Mouse (Mus musculus) adrenal gland (tissue): ENCODE measurements around the gene Klk7.

ENCODE experiments used
- intact Hi-C: fragments of 180-260 bp; cut with DNase I; formaldehyde crosslinking; loops from one replicate; pipeline ENCODE4 v1.15.1; 2025

The Klk7 gene

DNA sequence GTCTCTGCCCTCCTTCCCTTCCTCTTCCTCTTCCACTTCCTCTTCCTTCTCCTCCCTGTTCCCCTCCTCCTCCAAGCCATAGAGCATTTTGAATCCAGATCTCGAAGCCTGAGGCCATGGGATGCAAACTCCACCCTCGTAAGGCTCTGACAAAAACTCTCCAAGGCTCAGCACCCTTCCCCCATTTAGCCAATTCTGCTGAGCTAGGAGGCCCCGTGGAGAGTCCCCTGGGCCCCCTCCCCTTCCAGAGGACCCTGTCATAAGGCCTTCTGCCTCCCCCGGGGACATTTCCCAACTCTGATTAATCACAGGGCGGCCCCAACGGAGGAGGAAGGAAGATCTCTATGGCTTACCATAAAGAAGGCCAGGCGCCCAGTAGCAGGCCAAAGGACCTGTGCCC is 19.5 kb upstream of the Klk7 start, which contains the start of gene Klk9:
Gene Klk9, plus strand, starts transcription at position 301 of the 400 bp plus-strand sequence.
- intact Hi-C loops, result no loop called here

- intact Hi-C loops, result no loop called here
These were observed 14.7 kb upstream of the Klk7 start for GRCm38 (mm10) chr7:43796355-43796754.

GRCm38 (mm10) chr7:43797333-43797769 is 13.7 kb upstream of the Klk7 start, which contains the start of gene Klk8:
Gene Klk8, plus strand, starts transcription at chr7:43797577.
- intact Hi-C loops, result no loop called here

GRCm38 (mm10) chr7:43797844-43798462 is 13.1 kb upstream of the Klk7 start:
- intact Hi-C loops, result no loop called here

GRCm38 (mm10) chr7:43799876-43800275 is 11.2 kb upstream of the Klk7 start:
- intact Hi-C loops, result no loop called here

- intact Hi-C loops, result no loop called here
These were observed 4.1 kb downstream of the Klk7 start for GRCm38 (mm10) chr7:43815211-43815610.

DNA sequence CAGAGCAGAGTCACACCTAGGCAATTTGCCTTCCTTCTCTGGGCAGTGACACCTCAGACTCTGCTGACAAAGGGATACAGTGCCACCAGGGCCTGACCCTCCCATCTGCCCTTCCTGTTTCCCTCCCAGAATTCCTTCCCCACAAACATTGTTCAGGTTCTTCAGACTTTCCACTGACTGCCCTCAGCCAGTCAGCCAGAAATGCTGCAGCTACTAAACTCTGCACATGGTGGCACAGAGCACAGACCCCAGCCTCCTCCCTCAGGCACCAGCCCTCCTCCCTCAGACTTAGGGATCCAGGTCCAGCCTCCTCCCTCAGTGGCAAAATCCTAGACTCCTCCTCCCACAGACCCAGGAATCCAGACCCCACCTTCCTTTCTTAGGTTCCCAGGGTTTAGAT is 5.7 kb downstream of the Klk7 start:
- intact Hi-C loops, result no loop called here

DNA sequence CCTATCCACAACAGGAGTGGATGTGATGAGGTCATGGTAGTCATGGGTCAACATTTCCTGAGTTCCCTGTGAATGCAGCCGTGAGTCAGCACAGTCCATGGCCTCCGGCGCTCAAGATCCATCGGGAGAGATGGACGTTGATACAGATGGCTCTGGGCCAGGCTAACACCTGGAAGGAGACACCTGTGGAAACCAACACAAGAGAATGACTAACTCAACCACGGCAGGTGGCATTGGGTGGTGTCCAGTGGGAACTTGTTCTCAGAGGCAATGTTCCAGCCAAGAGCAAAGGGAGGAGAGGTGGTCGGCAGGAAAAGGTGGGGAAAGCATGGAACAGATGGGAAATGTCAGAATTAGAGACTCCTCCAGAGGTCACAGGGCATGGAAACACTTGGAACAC is 10.5 kb downstream of the Klk7 start:
- intact Hi-C loops, result no loop called here

DNA sequence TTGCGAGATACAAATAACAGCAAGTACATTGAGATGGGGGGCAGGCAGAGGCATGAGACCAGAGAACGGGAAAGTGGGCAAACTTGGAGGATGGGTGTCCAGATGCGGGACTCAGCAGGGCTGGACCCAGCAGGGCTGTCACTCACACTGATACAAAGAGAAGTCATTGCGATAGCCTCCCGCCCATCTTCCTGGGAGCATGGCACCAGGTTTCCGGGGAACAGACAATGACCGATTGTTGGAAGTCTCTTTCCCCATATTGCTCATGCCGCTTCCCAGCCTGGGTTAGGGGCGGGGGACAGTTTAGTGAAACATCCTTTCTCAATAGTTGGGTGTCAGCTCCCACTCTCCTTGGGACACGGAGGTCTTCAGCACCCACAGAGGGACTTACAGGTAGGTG is 13.1 kb downstream of the Klk7 start, which contains the start of gene Klk6:
Gene Klk6, plus strand, starts transcription at position 301 of the 400 bp plus-strand sequence.
- intact Hi-C loops, result no loop called here

DNA sequence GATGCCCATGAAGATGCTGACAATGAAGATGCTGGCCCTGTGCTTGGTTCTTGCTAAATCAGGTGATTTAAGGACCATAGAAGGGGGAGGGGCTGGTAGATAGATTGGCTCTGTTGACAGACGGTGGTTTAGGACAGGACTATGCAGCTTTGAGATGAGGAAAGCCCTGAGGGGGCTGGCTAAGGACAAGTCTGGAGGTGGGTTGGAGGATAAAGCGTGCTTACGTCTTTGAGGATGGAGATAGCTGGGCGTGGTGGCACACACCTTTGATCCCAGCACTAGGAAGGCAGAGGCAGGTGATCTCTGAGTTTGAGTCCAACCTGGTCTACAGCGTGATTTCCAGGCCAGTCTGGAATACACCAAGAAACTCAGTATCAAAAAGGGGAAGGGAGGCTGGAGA is 15.0 kb downstream of the Klk7 start:
- intact Hi-C loops, result no loop called here

DNA sequence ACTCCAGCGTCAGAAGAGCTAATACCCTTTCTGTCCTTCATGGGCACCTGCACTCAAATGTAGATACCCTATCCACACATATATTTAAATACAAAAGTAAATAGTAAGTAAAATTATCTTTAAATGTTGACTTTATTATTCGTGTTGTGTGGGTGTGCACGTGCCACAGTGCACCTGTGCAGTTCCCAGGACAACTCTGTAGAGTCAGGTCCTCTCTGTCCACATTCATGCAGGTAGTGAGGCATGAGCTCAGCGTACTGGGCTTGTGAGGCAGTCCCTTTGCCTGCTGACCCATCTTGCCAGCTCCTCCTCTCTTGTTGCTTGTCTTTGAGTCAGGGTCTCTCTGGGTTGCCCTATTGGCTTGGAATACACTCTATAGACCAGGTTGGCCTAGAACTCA is 16.6 kb downstream of the Klk7 start:
- intact Hi-C loops, result no loop called here

GRCm38 (mm10) chr7:43829006-43829405 is 17.9 kb downstream of the Klk7 start:
- intact Hi-C loops, result no loop called here

DNA sequence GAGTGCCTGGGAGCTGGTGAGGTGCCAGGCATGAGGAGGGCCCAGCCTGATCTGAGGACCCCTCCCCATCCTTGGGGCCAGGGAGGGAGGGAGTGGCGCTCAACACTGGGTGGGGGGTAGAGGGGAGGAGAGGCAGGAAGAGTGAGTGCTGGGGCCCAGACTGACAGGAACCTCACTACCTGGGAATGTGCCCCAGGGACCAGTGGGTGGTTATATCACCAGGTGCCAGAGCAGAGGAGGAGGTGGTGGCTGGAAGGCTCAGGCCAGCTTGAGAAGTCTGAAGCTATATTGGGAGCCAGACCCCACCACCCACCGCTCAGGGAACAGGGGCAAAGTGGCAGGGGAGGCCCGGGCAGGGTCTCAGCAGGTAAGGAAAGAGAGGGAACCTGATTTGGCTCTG is 30.6 kb downstream of the Klk7 start, which contains the start of gene Klk5:
Gene Klk5, plus strand, starts transcription at position 271 of the 400 bp plus-strand sequence.
- intact Hi-C loops, result no loop called here

- intact Hi-C loops, result no loop called here
These were observed 32.7 kb downstream of the Klk7 start for GRCm38 (mm10) chr7:43843801-43844200.

DNA sequence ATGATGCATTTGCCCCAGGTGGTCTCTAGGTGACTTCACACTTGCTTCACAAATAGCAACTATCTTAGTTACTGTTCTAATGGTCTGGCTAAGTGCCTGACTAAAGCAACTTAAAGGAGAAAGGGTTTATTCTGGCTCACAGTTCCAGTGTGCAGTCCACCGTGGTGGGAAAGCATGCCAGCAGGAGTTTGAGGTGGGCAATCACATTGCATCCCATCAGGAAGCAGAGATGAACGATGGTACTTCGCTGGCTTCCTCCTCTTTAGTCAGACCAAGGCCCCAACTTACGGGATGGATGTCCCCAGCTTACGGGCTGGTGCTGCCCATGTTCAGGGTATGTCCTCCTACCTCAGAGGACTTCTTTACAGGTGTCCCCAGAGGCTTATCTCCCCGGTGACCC is 40.5 kb downstream of the Klk7 start:
- intact Hi-C loops, result no loop called here

GRCm38 (mm10) chr7:43854642-43855380 is 43.7 kb downstream of the Klk7 start:
- intact Hi-C loops, result no loop called here

GRCm38 (mm10) chr7:43855709-43856108 is 44.6 kb downstream of the Klk7 start:
- intact Hi-C loops, result no loop called here

DNA sequence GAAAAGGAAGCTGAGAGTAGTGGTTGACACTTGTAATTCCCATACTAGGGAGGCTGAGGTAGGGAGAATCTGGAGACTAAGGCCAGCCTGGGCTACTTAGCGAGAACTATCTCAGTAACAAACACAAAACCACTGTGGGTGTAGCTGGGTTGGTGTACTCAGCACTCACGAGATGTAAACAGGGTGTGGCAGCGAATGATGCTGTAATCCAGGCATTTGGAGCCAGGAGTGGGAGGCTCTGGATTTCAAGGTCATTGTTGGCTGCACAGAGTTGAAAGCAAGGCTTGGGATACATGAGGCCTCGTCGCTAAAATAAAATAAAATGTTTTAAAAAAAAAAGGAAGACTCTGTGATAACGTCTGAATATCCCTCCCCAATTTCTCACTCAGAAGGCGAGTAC is 45.2 kb downstream of the Klk7 start:
- intact Hi-C loops, result no loop called here

- intact Hi-C loops, result no loop called here
These were observed 46.4 kb downstream of the Klk7 start for GRCm38 (mm10) chr7:43857501-43857900.

- intact Hi-C loops, result no loop called here
These were observed 49.3 kb downstream of the Klk7 start for GRCm38 (mm10) chr7:43860411-43860810.
